Mouse (Mus musculus) adrenal gland, postnatal 10 days (tissue): ENCODE data around the gene Mei1. TPM values are rescaled to one million over a fixed set of nuclear protein-coding genes. Genes with fewer than 3 reads are reported as not detected.

Experiments
- DNase-seq: peaks from one replicate; pipeline ENCODE4 v3.0.0; 2021; ENCODE audit warnings: mixed read lengths
- total RNA-seq, 2 experiments: library from RNA; stranded (reverse); gene quantifications; 2 replicates each; pipeline ENCODE4 v1.2.3; 2021

Mei1 gene
- total RNA-seq, 2 experiments from 2014 or later = 0.93 to 2.0 TPM

- no peak for DNase-seq
Measured at GRCm38 (mm10) chr15:82151176-82151575, 81.4 kb downstream of the Mei1 start.

- DNase-seq = no peak
Measured at GRCm38 (mm10) chr15:82152022-82152421, 82.2 kb downstream of the Mei1 start.

GRCm38 (mm10) chr15:82152435-82152834 is 82.6 kb downstream of the Mei1 start:
- no peak for DNase-seq

GRCm38 (mm10) chr15:82156298-82156697 is 86.5 kb downstream of the Mei1 start:
- no peak for DNase-seq

- no peak for DNase-seq
Measured at GRCm38 (mm10) chr15:82156902-82157301, 87.1 kb downstream of the Mei1 start.

GRCm38 (mm10) chr15:82158243-82159035 is 88.6 kb downstream of the Mei1 start:
- DNase-seq = no peak

- no peak for DNase-seq
Measured at GRCm38 (mm10) chr15:82159471-82159870, 89.7 kb downstream of the Mei1 start.

GRCm38 (mm10) chr15:82160731-82161640 is 91.2 kb downstream of the Mei1 start:
- peak; percentile 30 for DNase-seq

- DNase-seq = no peak
Measured at GRCm38 (mm10) chr15:82161965-82162600, 92.3 kb downstream of the Mei1 start.

GRCm38 (mm10) chr15:82163356-82164060 is 93.7 kb downstream of the Mei1 start:
- no peak for DNase-seq

- no peak for DNase-seq
Measured at GRCm38 (mm10) chr15:82164061-82164399, 94.2 kb downstream of the Mei1 start.

GRCm38 (mm10) chr15:82164496-82164895 is 94.7 kb downstream of the Mei1 start:
- no peak for DNase-seq

- DNase-seq = peak; percentile 89
Measured at GRCm38 (mm10) chr15:82165332-82166239, 95.8 kb downstream of the Mei1 start.

- no peak for DNase-seq
Measured at GRCm38 (mm10) chr15:82166240-82167100, 96.7 kb downstream of the Mei1 start.

GRCm38 (mm10) chr15:82167201-82168168 is 97.7 kb downstream of the Mei1 start:
- no peak for DNase-seq

GRCm38 (mm10) chr15:82169671-82170070 is 99.9 kb downstream of the Mei1 start:
- DNase-seq = no peak

- DNase-seq = no peak
Measured at GRCm38 (mm10) chr15:82170437-82171377, 100.9 kb downstream of the Mei1 start.

GRCm38 (mm10) chr15:82172648-82173047 is 102.9 kb downstream of the Mei1 start:
- DNase-seq = no peak
